Mouse (Mus musculus): ENCODE data around the gene Zbtb8os. TPM values are rescaled to one million over a fixed set of nuclear protein-coding genes. Genes with fewer than 3 reads are reported as not detected.

The Zbtb8os gene
- total and polyA plus RNA-seq, 2 experiments from 2014 or later: 5.9 to 20.7 TPM

GRCm38 (mm10) chr4:129363463-129363862, 28.0 kb downstream of the Zbtb8os start:
- DNase-seq: no peak
- no peak for TF ChIP-seq CTCF (IDR thresholded peaks at IDR 0.05; ENCODE audit: low read depth)
- Histone ChIP-seq H3K4me2 (ENCODE audit: low read depth) (no peak overlapping the region), H3K4me3 (ENCODE audit: low read depth, low read length) (no peak overlapping the region), H3K4me1 (ENCODE audit: insufficient read depth) (no peaks in the 10 kb centered on the region), H3K27ac (ENCODE audit: low read depth, low read length) (no peak overlapping the region), H3K9me3 (ENCODE audit: low read length) (no peaks in the 10 kb centered on the region), H3K9ac (no peak overlapping the region), H3K36me3 (ENCODE audit: insufficient read depth) (peaks cover 21% of the 10 kb centered on the region), H3K27me3 (ENCODE audit: insufficient read depth, low read length) (no peaks in the 10 kb centered on the region)
- no peak for ATAC-seq
- WGBS: 86% methylated on average over 9 of the region's 9 CpGs

- Histone ChIP-seq H3K27ac (ENCODE audit: low read depth, low read length) (no peak overlapping the region), H3K4me1 (ENCODE audit: insufficient read depth) (no peaks in the 10 kb centered on the region), H3K9me3 (ENCODE audit: low read length) (no peaks in the 10 kb centered on the region), H3K9ac (no peak overlapping the region), H3K4me3 (ENCODE audit: low read depth, low read length) (no peak overlapping the region), H3K4me2 (ENCODE audit: low read depth) (no peak overlapping the region), H3K27me3 (ENCODE audit: insufficient read depth, low read length) (no peaks in the 10 kb centered on the region), H3K36me3 (ENCODE audit: insufficient read depth) (peaks cover 25% of the 10 kb centered on the region)
- DNase-seq (no peak), ATAC-seq (no peak)
- WGBS: 84% methylated on average over 3 of the region's 3 CpGs
- no peak for TF ChIP-seq CTCF (IDR thresholded peaks at IDR 0.05; ENCODE audit: low read depth)
Measured at GRCm38 (mm10) chr4:129364379-129364778, 28.9 kb downstream of the Zbtb8os start.

- DNase-seq: no peak
- TF ChIP-seq CTCF (IDR thresholded peaks at IDR 0.05; ENCODE audit: low read depth): no peak
- Histone ChIP-seq H3K36me3 (ENCODE audit: insufficient read depth) (peaks cover 21% of the 10 kb centered on the region), H3K27ac (ENCODE audit: low read depth, low read length) (no peak overlapping the region), H3K9ac (no peak overlapping the region), H3K4me1 (ENCODE audit: insufficient read depth) (no peaks in the 10 kb centered on the region), H3K4me3 (ENCODE audit: low read depth, low read length) (no peak overlapping the region), H3K27me3 (ENCODE audit: insufficient read depth, low read length) (no peaks in the 10 kb centered on the region), H3K4me2 (ENCODE audit: low read depth) (no peak overlapping the region), H3K9me3 (ENCODE audit: low read length) (no peaks in the 10 kb centered on the region)
- ATAC-seq: no peak
- 91% methylated on average over 5 of the region's 5 CpGs for WGBS
Measured at GRCm38 (mm10) chr4:129365224-129365623, 29.7 kb downstream of the Zbtb8os start.

GRCm38 (mm10) chr4:129371391-129371790, 35.9 kb downstream of the Zbtb8os start:
- Histone ChIP-seq H3K9me3 (ENCODE audit: low read length) (no peaks in the 10 kb centered on the region), H3K4me3 (ENCODE audit: low read depth, low read length) (no peak overlapping the region), H3K9ac (no peak overlapping the region), H3K36me3 (ENCODE audit: insufficient read depth) (peaks cover 16% of the 10 kb centered on the region), H3K27me3 (ENCODE audit: insufficient read depth, low read length) (no peaks in the 10 kb centered on the region), H3K27ac (ENCODE audit: low read depth, low read length) (no peak overlapping the region), H3K4me1 (ENCODE audit: insufficient read depth) (0 out of 2 replicates have a peak, but pooled peaks cover 2% of the 10 kb centered on the region), H3K4me2 (ENCODE audit: low read depth) (no peak overlapping the region)
- peak; percentile 29; the same call in 1 of the 2 replicates for TF ChIP-seq CTCF (IDR thresholded peaks at IDR 0.05; ENCODE audit: low read depth)
- DNase-seq: no peak
- no peak for ATAC-seq
- 90% methylated on average over 3 of the region's 3 CpGs for WGBS

- no peak for DNase-seq
- no peak for ATAC-seq
- WGBS: 48% methylated on average over 8 of the region's 8 CpGs
- Histone ChIP-seq H3K9me3 (ENCODE audit: low read length) (no peaks in the 10 kb centered on the region), H3K4me2 (ENCODE audit: low read depth) (no peak overlapping the region), H3K4me1 (ENCODE audit: insufficient read depth) (0 out of 2 replicates have a peak, but pooled peaks cover 6% of the 10 kb centered on the region), H3K27me3 (ENCODE audit: insufficient read depth, low read length) (no peaks in the 10 kb centered on the region), H3K27ac (ENCODE audit: low read depth, low read length) (no peak overlapping the region), H3K9ac (no peak overlapping the region), H3K4me3 (ENCODE audit: low read depth, low read length) (no peak overlapping the region), H3K36me3 (ENCODE audit: insufficient read depth) (0 out of 2 replicates have a peak, but pooled peaks cover 5% of the 10 kb centered on the region)
- no peak for TF ChIP-seq CTCF (IDR thresholded peaks at IDR 0.05; ENCODE audit: low read depth)
Measured at GRCm38 (mm10) chr4:129373202-129373976, 37.9 kb downstream of the Zbtb8os start.

- ATAC-seq: no peak
- H3K4me3 ChIP-seq (ENCODE audit: low read depth, low read length): no peak overlapping the region
- TF ChIP-seq CTCF (IDR thresholded peaks at IDR 0.05; ENCODE audit: low read depth): no peak
- 0 out of 2 replicates have a peak, but pooled peaks cover 6% of the 10 kb centered on the region for H3K4me1 ChIP-seq (ENCODE audit: insufficient read depth)
- H3K36me3 ChIP-seq (ENCODE audit: insufficient read depth): no peaks in the 10 kb centered on the region
- no peak overlapping the region for H3K27ac ChIP-seq (ENCODE audit: low read depth, low read length)
- no peaks in the 10 kb centered on the region for H3K9me3 ChIP-seq (ENCODE audit: low read length)
- WGBS: 46% methylated on average over 11 of the region's 11 CpGs
- no peak overlapping the region for H3K4me2 ChIP-seq (ENCODE audit: low read depth)
- no peaks in the 10 kb centered on the region for H3K27me3 ChIP-seq (ENCODE audit: insufficient read depth, low read length)
- no peak for DNase-seq
- H3K9ac ChIP-seq: no peak overlapping the region
Measured at GRCm38 (mm10) chr4:129374219-129374755, 38.8 kb downstream of the Zbtb8os start.

GRCm38 (mm10) chr4:129375000-129375399, 39.5 kb downstream of the Zbtb8os start:
- Histone ChIP-seq H3K27me3 (ENCODE audit: insufficient read depth, low read length) (no peaks in the 10 kb centered on the region), H3K4me2 (ENCODE audit: low read depth) (no peak overlapping the region), H3K4me1 (ENCODE audit: insufficient read depth) (0 out of 2 replicates have a peak, but pooled peaks cover 6% of the 10 kb centered on the region), H3K9me3 (ENCODE audit: low read length) (no peaks in the 10 kb centered on the region), H3K27ac (ENCODE audit: low read depth, low read length) (no peak overlapping the region), H3K9ac (no peak overlapping the region), H3K4me3 (ENCODE audit: low read depth, low read length) (no peak overlapping the region), H3K36me3 (ENCODE audit: insufficient read depth) (no peaks in the 10 kb centered on the region)
- DNase-seq: no peak
- 14% methylated on average over 6 of the region's 6 CpGs for WGBS
- no peak for ATAC-seq
- TF ChIP-seq CTCF (IDR thresholded peaks at IDR 0.05; ENCODE audit: low read depth): no peak

Data from forebrain, postnatal 0 days (tissue).